Mouse (Mus musculus): ENCODE results near the gene Gm26920. TPM values are rescaled to one million over a fixed set of nuclear protein-coding genes. Genes with fewer than 3 reads are reported as not detected.

Gm26920 gene
- total RNA-seq, 2 experiments from 2014 or later = not detected

DNA sequence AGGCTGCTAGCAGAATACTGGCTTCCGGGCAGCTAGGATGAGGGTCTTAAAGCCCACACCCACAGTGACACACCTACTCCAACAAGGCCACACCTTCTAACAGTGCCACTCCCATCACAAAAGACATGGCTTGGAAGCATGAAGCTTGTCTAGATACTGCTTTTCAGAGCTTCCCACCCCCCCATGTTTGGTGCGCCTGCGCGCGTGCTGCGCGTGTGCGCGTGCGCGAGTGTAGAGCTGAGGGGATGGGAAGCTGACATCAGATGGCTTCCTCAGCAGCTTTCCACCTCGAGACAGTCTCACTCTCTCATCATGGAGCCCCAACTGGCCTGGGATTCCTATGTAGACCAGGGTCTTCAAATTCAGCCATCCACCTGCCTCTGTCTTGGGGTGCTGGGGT, 55.9 kb downstream of the Gm26920 start:
- Histone ChIP-seq H3K27ac (no peak overlapping the region), H3K4me3 (no peak overlapping the region)
- DNase-seq (ENCODE audit: low spot score in 2 of 2) = no peak
- no peak for TF ChIP-seq CTCF (conservative IDR thresholded peaks at IDR 0.05)

DNA sequence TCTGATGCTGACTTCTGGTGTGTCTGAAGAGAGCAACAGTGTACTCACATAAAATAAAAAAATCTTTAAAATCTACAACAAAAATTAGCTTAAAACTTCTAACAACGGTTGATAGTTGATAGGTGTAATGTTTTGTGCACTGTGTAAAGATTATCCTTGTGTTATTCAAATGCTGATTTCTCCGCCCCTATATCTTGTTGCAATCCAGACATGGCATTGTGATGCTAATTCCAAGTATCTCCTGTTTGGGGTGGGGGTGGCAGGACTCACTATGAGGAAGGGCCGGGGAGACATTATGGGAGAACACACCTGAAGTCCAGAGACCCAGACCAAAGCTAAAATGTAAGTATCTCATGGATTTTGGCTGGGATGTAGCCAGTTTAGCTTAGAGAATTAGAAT, 58.8 kb downstream of the Gm26920 start:
- Histone ChIP-seq H3K4me3 (no peak overlapping the region), H3K27ac (no peak overlapping the region)
- no peak for TF ChIP-seq CTCF (conservative IDR thresholded peaks at IDR 0.05)
- DNase-seq (ENCODE audit: low spot score in 2 of 2) = no peak

DNA sequence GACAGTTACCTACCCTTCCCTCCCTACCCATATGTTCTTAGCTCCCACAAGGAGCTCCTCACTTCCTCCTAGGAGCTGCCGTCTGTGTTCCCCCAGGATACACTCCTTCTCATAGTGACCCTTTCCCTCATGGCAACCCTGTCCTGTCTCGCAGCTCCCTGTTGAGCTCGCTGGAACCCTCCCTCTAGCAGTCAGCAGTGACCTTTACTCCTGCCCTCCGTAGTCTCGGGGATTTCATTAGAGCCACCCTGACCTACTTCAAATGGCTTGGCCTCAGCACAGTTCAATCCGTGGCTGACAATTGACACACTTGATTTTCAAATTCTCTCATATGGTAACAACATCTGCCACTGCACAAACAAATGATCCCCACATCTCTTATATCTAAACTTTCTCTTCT, 59.5 kb downstream of the Gm26920 start:
- H3K4me3 ChIP-seq = no peak overlapping the region
- TF ChIP-seq CTCF (conservative IDR thresholded peaks at IDR 0.05) = no peak
- no peak overlapping the region for H3K27ac ChIP-seq
- DNase-seq (ENCODE audit: low spot score in 2 of 2) = no peak

DNA sequence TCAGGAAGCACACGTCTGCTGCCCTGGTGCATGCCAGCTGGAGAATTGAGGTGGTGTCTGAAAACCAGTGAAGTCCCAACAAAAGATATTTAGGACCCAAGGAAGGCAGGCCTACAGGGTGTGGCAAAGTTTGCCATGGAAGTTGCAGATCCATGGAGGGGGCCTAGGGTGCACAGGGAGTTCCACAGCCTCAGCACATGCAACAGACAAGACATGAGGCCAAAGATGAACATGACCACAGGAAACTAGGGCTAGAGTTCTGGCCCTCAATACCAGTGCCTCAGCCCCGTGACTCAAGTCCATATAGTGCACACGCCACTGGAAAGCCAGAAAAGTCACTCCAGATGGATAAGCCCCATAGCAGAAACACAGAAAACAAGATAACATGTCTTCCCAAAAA, 61.6 kb downstream of the Gm26920 start:
- Histone ChIP-seq H3K4me3 (no peak overlapping the region), H3K27ac (no peak overlapping the region)
- no peak for TF ChIP-seq CTCF (conservative IDR thresholded peaks at IDR 0.05)
- DNase-seq (ENCODE audit: low spot score in 2 of 2) = no peak

DNA sequence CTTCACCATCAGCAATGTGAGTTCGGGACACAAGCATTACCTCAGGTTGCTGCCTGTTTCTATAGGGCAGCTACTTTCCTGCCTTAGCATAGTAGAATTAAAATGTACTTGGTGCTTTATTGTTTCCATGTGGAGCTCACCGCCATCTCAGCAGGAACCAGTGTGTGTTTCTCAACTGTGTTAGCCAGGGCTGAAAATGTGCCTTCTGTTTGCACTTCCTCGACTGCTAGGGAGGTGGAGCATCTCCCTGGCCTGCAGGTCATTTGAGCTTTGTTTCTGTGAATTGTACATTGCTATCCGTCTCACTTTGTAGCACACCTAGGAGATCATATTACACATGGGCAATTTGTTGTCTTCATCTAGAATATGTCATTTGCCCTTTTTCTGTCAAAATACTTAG, 62.9 kb downstream of the Gm26920 start:
- TF ChIP-seq CTCF (conservative IDR thresholded peaks at IDR 0.05) = no peak
- DNase-seq (ENCODE audit: low spot score in 2 of 2) = no peak
- H3K4me3 ChIP-seq = no peak overlapping the region

DNA sequence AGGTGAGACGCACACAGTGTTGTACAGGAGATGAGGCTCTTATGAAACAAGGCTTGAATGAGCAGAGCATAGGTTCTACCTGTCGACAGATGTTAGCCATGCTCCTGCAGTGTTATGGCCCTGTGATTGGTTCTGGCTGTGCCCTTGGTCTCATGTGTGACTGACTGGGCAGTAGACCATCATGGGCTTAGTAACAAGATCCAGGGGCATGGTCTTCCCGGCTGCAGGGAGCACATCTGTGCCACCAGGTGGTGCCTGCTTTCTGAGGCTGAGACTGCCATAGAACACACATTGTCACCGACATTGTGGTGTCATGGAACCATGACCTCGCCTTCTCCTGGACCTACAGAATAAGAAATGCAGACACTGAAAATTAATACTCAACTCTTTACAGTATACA, 64.9 kb downstream of the Gm26920 start:
- no peak for TF ChIP-seq CTCF (conservative IDR thresholded peaks at IDR 0.05)
- no peak for DNase-seq (ENCODE audit: low spot score in 2 of 2)
- Histone ChIP-seq H3K27ac (no peak overlapping the region), H3K4me3 (no peak overlapping the region)

More for the DNA sequence above, 62.9 kb downstream of the Gm26920 start:
- no peak overlapping the region for H3K27ac ChIP-seq

DNA sequence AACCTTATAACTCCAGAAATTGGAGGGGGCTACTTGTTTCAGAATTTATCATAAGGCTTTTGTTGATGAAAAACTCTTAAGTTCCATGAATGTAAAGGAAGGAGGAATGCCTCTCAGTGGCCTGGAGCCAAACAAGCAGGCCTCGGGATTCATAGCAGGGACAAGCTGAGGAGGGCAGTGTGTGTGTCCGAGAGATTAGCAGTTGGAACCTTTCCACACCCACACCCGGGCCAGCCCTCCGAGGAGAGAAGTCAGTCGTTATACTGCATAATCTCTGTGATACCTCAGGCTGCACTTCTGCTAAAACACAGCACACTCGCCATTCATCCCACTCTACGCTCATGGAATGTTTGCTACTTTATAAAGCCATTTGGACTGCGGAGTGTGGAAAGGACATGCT, 66.4 kb downstream of the Gm26920 start:
- H3K27ac ChIP-seq = no peak overlapping the region
- TF ChIP-seq CTCF (conservative IDR thresholded peaks at IDR 0.05) = no peak
- no peak for DNase-seq (ENCODE audit: low spot score in 2 of 2)
- no peak overlapping the region for H3K4me3 ChIP-seq

DNA sequence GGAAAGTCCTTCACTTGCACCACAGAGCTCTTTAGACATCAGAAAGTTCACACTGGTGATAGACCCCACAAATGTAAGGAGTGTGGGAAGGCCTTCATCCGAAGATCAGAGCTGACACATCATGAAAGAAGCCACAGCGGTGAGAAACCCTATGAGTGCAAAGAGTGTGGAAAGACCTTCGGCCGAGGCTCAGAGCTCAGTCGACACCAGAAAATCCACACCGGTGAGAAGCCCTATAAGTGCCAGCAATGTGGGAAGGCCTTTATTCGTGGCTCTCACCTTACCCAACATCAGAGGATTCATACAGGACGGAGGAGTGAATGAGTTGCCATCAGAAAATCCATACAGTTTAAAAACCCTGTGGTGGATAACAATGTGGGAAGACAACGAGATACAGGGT, 66.9 kb downstream of the Gm26920 start:
- no peak for DNase-seq (ENCODE audit: low spot score in 2 of 2)
- TF ChIP-seq CTCF (conservative IDR thresholded peaks at IDR 0.05) = no peak
- no peak overlapping the region for H3K27ac ChIP-seq
- H3K4me3 ChIP-seq = no peak overlapping the region

DNA sequence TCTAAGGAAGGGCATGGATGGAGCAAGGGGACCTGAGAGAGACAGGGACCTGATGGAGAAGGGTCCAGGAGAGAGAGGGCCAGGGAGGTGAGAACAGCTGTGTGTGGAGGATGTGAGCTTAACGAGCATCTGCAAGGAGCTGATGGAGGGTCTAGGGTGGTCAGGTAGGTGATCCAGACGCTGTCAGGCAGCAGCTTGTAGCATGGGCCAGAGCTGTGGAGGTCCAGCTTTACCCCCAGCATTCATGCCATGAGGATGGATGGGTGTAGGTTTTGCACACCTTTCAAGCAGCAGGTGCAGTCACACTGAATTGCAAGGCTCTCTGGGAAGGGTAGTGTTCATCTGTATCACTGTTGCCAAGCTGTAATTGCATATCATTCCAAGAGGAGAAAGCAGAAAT, 70.7 kb downstream of the Gm26920 start:
- DNase-seq (ENCODE audit: low spot score in 2 of 2) = no peak
- H3K27ac ChIP-seq = no peak overlapping the region
- no peak for TF ChIP-seq CTCF (conservative IDR thresholded peaks at IDR 0.05)
- no peak overlapping the region for H3K4me3 ChIP-seq

DNA sequence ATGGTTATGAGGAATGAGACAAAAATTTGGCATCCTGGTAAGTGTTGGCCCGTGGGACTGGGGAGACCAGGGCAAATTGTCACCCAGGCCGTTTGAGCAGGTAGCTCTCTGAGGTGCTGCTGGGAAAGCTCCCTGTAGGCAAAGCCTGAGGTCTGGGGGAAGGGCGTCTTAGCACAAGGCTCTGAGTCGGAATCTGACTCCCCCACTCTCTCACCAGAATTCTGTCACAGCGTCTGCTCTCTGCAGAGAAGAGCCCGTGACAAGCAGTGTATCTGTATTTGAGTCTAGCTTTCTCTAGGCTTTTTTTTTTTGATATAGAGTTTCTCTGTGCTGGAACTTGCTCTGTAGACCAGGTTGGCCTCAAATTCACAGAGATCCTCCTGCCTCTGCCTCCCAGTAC, 73.0 kb downstream of the Gm26920 start:
- peak; percentile 27 to 29 for DNase-seq (ENCODE audit: low spot score in 2 of 2)
- TF ChIP-seq CTCF (conservative IDR thresholded peaks at IDR 0.05) = no peak
- Histone ChIP-seq H3K27ac (0 out of 2 replicates have a peak overlapping the region, but pooled peaks have one; percentile 36), H3K4me3 (no peak overlapping the region)

DNA sequence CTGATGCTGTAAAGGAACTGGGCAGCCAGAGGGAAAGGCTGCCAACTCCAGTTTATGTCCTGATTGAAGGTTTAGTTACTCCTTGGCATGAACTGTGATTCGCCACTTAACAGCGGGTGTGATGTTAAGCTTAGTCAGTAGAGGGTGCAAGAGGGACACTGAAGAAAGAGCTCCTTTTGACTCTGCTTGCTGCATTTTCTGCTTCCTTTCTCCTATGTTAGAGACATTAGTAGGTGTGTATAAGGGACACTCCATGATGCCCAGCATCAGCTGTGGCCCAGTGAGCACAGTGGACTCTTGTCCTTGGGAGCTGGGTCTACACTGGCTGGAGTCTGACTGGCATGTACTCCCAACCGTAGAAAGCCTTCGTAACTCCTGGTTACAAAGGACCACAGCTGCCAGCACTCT, 77.2 kb downstream of the Gm26920 start:
- peak; percentile 92 for TF ChIP-seq CTCF (conservative IDR thresholded peaks at IDR 0.05)
- no peak overlapping the region for H3K27ac ChIP-seq
- DNase-seq (ENCODE audit: low spot score in 2 of 2) = peak; percentile 42 to 62
- no peak overlapping the region for H3K4me3 ChIP-seq

DNA sequence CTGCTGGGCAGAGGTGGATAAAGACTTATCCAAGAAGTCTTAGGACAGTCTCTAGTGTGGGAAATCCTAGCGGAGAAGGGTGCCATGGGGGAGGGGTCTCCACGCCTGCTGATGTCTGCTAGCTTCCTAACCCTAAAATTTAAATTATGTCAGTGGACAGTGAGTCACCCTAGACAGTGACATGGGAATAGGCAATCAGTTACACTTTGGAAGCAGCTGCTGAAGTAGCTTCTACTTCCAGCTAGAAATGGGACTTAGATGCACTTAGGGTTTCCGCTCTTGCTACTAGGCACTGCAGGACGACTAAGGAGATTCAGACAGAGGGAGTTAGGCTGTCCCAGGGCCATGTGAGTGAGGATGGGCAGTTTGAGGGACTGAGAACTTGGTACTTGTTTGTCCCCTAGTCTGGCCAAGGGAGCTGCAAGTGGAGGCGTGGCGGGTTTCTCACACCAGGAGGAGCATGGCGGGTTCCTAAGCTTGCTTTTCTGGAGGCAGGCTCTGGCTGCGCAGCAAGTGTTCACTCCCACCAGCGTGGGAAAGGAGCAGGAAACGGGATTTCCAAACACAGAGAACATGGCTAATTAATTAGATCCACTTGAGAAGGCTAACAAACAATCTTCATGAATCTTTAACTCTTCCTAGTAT, 79.5 kb downstream of the Gm26920 start:
- TF ChIP-seq CTCF (conservative IDR thresholded peaks at IDR 0.05) = no peak
- Histone ChIP-seq H3K27ac (no peak overlapping the region; the same call in 1 of the 2 replicates), H3K4me3 (no peak overlapping the region)
- no peak for DNase-seq (ENCODE audit: low spot score in 2 of 2)

DNA sequence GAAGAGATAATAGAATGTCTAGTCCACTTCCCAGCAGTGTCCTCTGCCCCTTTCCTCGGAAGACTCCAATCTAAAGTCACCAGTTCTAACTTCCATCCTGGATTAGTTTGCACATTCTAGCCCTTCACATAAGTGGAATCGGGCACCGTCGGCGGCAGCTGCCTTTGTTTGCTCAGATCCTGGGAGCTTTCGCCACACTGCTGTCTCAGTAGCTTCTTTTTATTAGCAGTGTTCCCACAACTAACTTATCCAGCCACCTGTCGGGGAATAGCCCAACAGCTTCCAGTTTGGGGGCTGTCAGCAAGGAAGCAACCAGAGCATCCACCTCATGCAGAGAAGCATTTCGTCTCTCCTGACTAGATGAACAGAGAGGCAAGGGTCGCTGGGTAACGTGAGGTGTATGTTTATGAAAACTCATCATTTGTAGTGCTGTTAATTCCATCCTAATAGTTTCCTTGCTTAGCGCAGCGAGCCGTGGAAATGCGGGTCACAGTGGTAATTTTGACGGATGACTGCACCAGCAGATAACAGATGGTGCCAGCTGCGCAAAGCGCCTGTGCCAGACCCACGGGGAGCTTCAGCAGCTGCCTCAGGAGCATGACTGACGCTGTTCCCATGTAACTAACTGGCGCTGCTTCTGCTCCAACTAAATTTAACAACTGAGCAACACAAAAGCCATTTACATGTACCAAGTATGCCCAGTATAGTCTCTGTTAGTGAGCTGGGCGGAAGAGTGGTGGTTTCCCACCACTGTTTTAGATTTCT, 80.7 kb downstream of the Gm26920 start:
- H3K27ac ChIP-seq = peak overlapping the region; percentile 51
- H3K4me3 ChIP-seq = no peak overlapping the region; the same call in 1 of the 2 replicates
- peak; percentile 28 to 52 for DNase-seq (ENCODE audit: low spot score in 2 of 2)
- no peak for TF ChIP-seq CTCF (conservative IDR thresholded peaks at IDR 0.05)

All from layer of hippocampus, adult 2 months (tissue).